Mouse (Mus musculus) small intestine, adult 2 months (tissue): ENCODE measurements around the gene Sdccag8.

Experiments
- CTCF ChIP-seq: fragments of 200-500 bp; IDR thresholded peaks from 2 replicates; pipeline ENCODE4 v1.5.1; 2012; ENCODE audit warnings: low read depth, mild to moderate bottlenecking, control low read depth, inconsistent platforms, low read length, moderate library complexity, mixed read lengths; ENCODE audit not compliant: insufficient replicate concordance, insufficient read length; ENCODE audit errors: extremely low read depth
- POLR2A ChIP-seq: fragments of 200-500 bp; IDR thresholded peaks from 2 replicates; pipeline ENCODE4 v1.6.1; 2012; ENCODE audit warnings: low read depth, mild to moderate bottlenecking, control low read depth, inconsistent platforms, low read length, moderate library complexity

DNA sequence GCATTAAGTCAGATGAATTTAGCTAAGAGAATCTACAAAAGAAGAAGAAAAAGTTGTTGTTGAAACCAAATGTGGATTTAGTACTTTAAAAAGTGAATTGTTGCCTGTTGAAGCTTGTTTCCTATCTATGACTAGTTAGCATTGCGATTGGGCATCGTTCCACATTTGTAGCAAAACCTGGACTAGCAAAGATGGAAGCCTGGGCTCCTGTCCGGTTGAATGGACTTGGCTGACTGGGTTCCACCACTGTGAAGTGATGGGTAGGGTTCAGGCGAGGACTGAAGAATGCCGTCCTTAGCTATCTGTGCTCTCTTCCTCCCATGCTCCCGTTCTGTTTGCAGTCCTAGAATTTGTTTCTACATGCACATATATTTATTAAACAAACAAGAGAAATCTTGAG, 89.3 kb downstream of the Sdccag8 start:
- no peak for TF ChIP-seq CTCF
- no peak for TF ChIP-seq POLR2A
